Mouse (Mus musculus) heart, postnatal 10 days (tissue): ENCODE data around the gene Dennd1a. TPM values are rescaled to one million over a fixed set of nuclear protein-coding genes. Genes with fewer than 3 reads are reported as not detected.

Experiments used
- DNase-seq, 2 experiments: peaks; one replicate each; pipeline ENCODE4 v3.0.0; 2021
- intact Hi-C: fragments of 180-260 bp; cut with DNase I; formaldehyde crosslinking; loops from one replicate; pipeline ENCODE4 v1.15.1; 2025
- total RNA-seq, 2 experiments: library from RNA; stranded (reverse); gene quantifications; 2 replicates each; pipeline ENCODE4 v1.2.3; 2021

Dennd1a gene
- total RNA-seq, 2 experiments from 2014 or later = 27.3 to 29.0 TPM

DNA sequence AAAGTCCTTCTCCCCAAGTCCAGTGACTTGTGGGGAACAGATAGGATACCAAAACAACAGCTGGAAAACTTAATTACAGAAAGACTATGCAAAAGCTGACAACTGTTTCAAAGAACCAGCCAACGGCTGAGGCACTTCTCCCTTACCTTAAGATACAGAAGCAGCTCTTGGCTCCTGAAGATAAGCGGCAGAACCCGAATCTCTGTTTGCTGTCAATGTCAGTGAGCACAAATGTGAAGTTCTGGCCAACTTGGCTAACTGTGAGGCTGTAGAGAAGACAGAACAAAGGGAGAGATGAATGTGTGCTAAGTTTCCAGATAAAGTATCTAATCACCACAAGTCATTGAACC lies 160.8 kb downstream of the Dennd1a start:
- intact Hi-C loops = no loop called here
- no peak for DNase-seq

DNA sequence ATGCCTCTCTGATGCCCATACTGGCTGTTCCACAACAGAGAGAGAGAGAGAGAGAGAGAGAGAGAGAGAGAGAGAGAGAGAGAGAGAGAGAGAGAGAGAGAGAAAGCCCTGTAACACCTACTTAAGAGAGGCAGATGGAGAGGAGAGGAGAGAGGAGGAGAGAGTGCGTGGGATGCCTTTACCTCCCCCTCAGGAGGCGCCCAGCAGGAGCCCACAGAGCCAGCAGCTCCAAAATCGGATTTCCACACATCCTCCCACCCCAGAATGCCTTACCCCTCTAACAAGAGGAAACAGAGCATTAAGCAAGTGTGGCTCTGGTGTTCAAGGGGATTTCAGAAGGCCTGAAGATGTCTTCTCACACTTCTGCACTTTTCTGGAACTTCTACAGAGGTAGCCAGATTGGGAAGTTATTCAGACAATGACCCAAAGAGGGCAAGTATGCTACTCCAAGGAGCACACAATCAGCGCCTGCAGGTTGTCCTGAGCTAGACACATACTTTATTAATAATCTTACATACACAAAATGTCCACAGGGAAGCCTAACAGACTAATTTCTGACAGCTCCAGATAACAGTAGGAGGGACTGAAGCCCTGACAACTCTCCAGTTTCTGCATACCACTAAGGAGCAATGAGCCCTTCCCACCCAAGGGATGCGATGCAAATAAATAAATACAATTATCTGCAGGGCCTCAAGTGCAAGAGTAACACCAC lies 161.4 kb downstream of the Dennd1a start:
- intact Hi-C loops = no loop called here
- DNase-seq = no peak

DNA sequence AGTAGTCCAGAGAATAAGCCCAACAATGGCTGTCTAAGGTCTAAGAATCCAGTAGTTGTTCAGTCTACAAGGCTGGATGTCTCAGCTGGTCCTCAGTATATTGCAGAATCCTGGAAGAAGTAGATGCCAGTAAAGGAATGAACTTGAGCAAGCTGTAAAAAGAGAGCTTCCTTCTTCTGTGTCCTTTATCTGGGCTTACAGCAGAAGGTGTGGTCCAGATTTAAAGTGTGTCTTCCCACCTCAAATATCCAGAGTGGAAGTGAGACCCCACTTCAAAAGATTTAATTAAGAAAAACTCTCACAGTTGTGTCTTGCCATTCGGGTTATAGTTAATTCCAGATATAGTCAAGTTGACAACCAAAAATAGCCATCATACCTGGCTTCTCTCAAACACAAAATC lies 162.5 kb downstream of the Dennd1a start:
- intact Hi-C loops = no loop called here
- no peak for DNase-seq

- intact Hi-C loops = no loop called here
- DNase-seq = no peak
Observed at GRCm38 (mm10) chr2:38115000-38115399, 172.2 kb downstream of the Dennd1a start.

GRCm38 (mm10) chr2:38111655-38112351 lies 175.4 kb downstream of the Dennd1a start:
- DNase-seq = peak; percentile 37 to 42

GRCm38 (mm10) chr2:38108586-38108985 lies 178.6 kb downstream of the Dennd1a start:
- intact Hi-C loops = no loop called here

More at GRCm38 (mm10) chr2:38111655-38112351, 175.4 kb downstream of the Dennd1a start:
- intact Hi-C loops = no loop called here

DNA sequence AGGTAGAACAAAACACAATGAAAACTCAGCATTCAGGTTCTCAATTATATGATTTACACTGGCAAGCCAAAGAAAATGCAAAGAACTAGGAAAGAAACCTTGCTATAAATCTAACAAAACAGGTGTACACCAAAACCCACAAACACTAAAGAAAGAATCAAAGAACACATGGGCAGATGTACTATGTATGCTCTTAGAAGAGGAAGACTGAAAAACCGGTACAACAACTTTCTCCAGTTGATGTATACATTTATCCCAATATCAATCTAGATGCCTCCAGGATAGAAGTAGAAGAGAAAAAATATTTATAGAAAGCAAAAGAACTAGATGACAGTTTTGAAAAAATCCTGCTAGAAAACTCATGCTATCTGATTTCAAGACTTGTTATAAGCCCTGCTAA lies 184.5 kb downstream of the Dennd1a start:
- DNase-seq = no peak
- intact Hi-C loops = no loop called here

More at GRCm38 (mm10) chr2:38108586-38108985, 178.6 kb downstream of the Dennd1a start:
- DNase-seq = no peak

DNA sequence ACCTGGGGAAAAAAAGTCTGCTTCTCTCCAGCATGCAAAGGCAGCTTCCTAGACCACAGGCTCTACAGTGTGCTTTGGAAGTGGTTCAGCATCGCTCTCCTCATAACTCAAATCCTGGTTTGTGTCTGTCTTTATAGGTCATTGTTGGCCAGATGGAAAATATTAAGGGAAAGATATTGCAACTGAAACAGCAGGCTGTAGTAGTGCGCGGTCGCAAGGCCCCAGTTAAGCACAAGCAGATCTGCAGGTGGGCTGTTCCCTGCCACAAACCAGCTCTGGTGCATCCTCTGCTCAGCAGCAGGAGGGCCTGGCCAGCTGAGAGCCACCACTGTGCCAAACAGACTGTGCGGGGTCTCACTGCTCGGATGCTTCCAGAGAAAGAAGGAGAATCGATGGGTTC lies 186.9 kb downstream of the Dennd1a start:
- peak; percentile 3 for DNase-seq
- intact Hi-C loops = no loop called here

DNA sequence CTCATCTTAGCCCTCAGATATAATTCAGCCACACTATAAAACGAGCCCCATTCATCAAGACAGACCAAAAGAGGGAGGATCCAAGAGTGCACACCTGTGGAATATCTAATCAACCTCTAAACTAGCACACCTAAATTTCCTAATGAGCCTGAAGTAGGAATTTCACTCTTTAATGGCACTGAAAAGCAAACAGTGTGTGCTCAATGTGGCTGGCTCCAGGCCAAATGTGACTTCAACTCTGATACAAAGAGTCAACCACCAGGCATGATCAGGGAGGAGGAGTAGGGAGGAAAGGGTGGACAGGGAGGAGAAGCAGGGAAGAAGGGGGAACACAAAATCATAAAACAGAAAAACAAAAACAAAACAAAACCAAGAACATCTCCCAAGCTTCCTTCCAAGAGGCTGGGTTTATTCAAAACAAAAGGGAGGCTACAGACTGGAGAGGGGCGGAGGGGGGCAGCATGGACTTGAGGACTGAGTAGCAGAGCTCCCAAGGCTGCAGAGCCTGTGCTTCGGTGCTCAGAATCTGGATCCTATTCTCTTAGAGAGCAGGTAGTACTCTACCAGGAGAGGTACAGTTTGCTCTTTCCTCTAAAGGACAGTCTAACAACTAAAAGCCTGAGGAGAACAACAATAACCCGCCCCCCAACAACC lies 187.9 kb downstream of the Dennd1a start:
- intact Hi-C loops = no loop called here
- peak; percentile 20 to 28 for DNase-seq

GRCm38 (mm10) chr2:38097469-38097868 lies 189.7 kb downstream of the Dennd1a start:
- intact Hi-C loops = no loop called here
- no peak for DNase-seq

- DNase-seq = no peak
- intact Hi-C loops = no loop called here
Observed at GRCm38 (mm10) chr2:38096328-38096727, 190.9 kb downstream of the Dennd1a start.

- intact Hi-C loops = no loop called here
Observed at GRCm38 (mm10) chr2:38094380-38095163, 192.6 kb downstream of the Dennd1a start.

GRCm38 (mm10) chr2:38093968-38094367 lies 193.2 kb downstream of the Dennd1a start:
- no peak for DNase-seq
- intact Hi-C loops = no loop called here

More at GRCm38 (mm10) chr2:38094380-38095163, 192.6 kb downstream of the Dennd1a start:
- DNase-seq = no peak

- intact Hi-C loops = no loop called here
- DNase-seq = no peak
Observed at GRCm38 (mm10) chr2:38093242-38093641, 193.9 kb downstream of the Dennd1a start.

DNA sequence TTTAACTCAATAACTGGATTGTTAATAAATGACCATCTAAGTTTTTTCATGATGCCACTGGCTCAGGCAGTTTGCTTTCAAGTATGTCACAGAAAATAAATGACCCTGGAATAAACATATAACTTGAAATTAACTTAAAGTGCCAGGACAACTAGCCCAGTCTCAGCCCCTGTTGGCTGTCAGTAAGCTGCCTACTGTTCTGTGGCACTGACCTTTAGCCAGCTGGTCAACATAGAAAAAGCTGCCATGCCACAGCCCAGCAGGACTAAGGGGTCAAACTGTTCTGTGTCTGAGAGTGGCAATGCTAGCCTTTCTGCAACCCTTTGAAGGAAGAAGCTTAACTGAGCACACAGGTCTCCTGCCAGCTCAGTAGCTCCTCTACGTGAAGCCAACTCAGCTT lies 198.8 kb downstream of the Dennd1a start:
- DNase-seq = no peak
- intact Hi-C loops = no loop called here

- no peak for DNase-seq
- intact Hi-C loops = no loop called here
Observed at GRCm38 (mm10) chr2:38085058-38085457, 202.1 kb downstream of the Dennd1a start.

DNA sequence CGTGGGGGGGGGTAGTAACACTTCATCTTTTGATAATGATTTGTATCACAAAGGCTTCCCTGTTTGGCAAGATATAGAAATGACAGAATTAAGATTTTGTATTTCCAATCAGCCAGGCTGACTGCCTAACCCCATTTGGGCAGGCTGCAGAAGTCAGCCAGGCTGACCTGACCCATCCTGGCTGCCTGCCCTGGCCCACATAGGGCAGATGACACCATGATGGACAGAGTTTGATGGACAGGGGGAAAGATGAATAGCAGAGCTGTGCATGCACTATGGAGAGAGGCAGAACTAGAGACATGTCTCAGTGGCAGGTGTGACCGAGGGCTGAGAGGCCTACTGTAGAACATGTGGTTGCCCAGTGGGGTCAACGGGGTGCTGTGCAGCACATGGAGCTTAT lies 203.9 kb downstream of the Dennd1a start:
- intact Hi-C loops = no loop called here
- no peak for DNase-seq

DNA sequence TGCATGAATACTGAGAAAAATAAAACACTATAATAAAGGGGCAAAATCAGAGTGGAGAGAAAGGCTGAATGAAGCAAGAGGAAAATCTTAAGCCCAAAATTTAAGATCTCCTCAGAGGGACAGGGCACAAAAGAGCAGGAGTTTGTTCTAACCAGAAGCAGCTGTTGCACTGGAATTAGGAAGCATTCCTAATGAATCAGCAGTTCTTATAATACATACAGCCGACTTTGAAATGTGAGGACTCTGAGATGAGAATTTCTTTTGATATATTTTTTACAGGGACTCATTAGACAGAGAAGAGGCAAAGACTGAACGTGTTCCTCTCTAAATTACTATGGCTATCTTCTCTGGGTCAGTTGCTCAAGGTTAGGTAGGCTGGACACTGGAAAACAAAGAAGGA lies 212.7 kb downstream of the Dennd1a start:
- DNase-seq = no peak
- intact Hi-C loops = no loop called here

DNA sequence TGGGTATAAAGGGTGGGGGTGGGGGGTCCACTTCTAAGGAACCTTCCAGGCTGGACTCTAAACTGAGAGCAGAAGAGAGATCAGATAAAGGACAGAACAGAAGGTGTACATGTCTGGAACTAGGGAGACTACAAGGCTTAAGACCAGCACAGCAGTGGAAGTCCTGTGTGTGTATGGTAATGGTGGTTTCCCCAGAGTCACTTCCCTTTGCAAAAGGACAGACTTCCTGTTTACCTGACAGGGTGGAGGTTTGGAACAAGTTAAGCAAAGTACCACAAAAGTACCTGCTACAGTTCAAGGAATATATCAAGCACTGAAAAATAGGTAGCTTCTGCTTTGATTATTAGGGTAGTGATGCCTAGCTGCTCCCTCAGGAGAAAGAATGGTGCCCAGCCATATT lies 215.1 kb downstream of the Dennd1a start:
- no peak for DNase-seq
- intact Hi-C loops = no loop called here

DNA sequence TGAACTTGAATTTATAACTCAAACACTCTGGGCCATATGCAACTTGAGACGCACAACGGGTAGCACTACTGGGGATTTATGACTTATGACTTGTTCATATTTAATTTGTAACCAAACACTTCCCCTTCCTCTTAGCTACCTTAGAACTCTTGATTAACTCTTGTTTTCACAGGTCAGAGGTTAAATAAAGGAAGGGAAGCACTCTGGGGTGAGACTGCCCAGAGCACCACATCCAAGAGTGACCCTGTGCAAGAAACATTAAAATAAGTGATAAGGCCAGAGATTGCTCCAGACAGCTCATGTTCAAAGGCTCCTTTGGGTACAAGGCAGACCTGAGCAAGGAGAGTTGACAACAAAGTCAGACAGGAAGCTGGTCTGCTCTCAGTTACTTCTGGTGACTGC lies 219.0 kb downstream of the Dennd1a start:
- intact Hi-C loops = no loop called here
- DNase-seq = no peak

DNA sequence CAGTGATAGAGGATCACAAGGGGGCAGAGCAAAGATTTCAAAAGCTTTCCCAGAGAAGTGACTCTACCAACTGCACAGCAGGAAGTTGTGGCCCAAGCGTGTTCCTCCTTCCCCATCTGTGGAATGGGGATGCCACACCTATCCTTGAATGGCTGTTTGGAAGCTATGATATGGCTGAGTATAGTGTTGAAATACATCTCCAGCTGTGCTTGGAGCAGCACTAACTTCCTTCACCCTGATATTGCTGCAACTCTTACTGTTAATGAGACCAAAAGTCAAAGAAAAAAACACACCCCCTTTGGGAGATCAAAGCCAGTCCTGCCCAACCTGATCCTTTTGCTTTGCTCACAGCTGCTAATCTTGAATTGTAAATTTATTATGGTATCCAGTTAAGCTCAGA lies 221.3 kb downstream of the Dennd1a start:
- no peak for DNase-seq
- intact Hi-C loops = no loop called here
